Mouse (Mus musculus): ENCODE data around the gene Otulinl.
"Not testable (repeated sequence)": the region's sequence is repeated elsewhere in the genome, so short reads cannot be mapped to it uniquely, and the experiment has no call there.

The Otulinl gene

DNA sequence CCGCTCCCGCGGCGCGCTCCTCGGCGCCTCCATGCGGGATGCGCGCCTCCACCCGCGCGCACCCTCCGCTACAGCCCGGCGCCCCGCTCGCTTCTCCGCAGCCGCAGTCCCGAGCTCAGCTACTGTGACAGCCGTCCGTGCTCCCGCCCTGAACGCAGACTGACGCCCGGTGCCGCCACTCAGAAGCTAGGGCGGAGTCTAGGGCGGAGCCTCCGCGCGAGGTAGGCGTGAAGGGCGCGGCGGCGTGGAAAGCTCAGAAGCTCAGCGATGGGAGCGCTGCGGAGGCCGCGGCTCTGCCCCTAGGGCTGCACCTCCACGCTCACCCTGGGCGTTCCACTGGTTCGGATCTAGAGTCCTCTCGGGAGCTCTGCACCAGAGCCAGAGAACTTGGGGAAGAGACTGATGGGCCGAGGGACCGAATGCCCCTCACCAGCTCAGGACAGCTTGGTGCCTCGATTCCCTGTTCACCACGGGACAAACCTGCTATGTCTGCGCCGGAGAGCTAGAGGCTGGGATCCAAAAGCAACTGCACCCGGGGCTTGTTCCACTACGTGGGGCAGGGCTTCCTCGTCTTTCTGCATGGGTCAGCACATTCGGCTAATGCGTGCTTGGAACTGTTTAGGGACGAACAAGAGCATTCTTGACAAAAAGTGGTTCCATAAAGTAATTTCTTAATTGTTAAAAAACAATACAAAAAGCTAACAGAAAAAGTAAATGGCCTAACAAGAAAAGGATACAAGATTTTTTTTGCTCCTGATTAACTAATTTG, at the start of gene Otulinl:
Otulinl (minus strand) TSS at position 161 of the 769 bp plus-strand sequence.
- DNase-seq: peak; percentile 98

DNA sequence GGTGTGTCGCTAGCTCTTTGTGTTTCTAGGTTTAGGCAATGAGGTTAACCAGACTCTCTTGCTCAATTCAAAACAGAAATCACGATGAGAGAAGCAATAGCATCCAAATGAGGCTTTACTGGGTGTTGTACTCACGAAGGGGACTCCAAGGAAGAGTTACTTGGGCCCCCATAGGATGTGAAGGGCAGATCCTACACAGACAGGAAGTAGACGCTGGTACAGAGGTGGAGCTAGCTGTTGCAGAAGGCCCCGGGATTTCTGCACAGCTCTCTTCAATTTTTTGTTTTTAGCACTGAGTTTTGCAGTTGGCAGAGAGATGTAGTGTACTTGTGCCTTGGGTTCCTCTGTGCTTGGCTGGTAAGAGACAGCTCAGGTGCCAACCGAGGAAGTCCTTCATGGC, 44.8 kb upstream of the Otulinl start:
- DNase-seq: peak; percentile 38

DNA sequence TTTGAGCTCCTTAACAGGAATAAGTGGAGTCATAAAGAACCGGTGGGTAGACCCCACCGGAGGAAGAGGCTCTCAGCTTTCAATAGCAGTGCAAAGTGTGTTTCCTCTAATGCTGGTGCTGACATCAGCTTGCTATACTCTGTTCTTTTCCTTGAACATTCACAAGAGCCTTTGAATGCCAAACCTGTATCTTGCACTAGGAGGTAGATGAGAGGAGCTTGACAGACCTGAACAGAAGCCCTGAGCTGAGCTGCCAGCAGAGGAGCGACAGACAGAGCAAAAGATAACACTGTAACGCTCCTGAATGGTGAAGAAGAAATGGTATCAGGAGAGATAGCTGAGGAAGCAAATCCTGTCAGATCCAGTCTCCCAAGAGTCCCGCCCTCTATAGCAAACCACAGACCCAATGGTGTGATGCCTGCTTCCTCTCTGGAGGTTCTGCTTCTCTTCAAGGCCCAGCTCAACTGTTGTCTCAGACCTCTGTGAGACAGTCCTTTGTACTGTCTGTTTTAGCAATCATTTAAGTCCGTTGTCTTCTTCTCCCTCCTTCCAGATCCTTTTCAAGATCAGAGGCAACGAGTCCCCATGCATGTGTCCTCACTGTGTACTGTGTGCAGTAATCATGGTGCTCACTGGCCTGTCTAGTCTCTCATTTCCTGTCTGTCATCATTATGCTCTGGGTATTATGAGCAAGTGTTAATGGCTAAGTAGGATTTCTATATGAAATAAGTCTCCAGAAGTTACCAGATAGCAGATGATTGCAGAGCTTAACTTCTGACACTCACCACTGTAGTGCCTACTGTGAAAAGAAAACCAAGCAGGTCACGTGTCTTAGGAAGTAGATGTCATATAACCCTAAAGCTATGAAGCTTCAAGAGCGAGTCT, 43.7 kb upstream of the Otulinl start:
- DNase-seq: no peak

DNA sequence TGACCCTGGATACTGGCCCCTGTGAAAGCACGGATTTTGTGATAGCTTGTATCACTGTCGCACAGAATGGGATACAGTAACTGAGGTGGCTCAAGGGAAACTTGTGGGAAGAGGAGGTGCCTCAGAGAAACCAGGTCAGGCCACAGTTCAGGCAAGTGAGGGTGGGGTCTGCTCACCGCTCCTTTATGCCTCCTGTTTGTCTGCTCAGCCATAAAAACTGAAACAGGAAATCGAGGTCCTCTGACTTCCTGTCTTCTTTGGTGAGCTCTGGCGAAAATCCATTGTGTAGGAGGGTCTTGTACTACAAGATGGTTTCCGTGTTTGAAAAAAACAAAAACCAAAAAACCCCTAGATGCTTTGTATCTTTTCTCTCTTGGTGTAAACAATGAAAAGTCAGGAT, 42.9 kb upstream of the Otulinl start:
- DNase-seq: peak; percentile 65

DNA sequence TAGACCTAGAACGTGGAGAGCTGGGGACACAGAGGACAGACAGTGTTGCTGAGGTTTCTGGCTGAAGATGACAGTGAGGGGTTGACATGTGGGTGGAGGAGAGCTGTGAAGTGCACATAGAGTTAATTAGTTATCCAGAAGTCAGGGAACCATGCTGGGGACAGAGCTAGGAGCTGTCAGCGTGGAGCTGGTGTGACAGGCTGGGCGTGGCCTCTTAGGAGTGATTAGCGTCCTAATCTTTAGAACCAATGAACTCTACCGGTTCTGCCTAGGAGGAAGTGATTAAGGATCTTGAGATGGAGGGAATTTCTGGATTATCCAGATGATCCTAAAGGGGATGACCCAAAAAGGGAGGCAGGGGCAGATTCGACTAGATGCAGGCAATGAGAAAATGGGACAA, 42.4 kb upstream of the Otulinl start:
- DNase-seq: no peak

- DNase-seq: not testable (repeated sequence)
These were observed 38.9 kb upstream of the Otulinl start for GRCm38 (mm10) chr15:27720297-27720696.

- no peak for DNase-seq
These were observed 37.3 kb upstream of the Otulinl start for GRCm38 (mm10) chr15:27718668-27719067.

GRCm38 (mm10) chr15:27715331-27715730, 34.0 kb upstream of the Otulinl start:
- DNase-seq: peak; percentile 81

DNA sequence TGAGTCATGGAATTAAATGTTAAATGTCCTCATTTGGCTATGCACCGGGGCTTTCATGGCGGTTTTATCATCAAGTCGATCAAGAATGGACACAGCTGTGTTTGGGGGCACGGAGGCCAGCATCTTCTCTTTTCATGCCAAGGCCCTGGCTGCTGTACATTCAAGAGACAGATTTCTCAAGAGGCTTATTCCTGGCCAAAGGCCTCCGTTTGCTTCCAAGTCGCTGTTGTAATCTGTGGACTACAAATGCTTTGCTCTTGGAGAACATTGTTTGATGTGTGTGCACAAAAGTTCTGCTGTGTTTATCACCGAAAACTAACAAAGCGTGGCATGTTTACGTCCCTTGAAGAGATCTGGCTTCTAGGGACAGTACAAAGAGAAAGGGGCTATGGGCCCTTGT, 29.3 kb upstream of the Otulinl start:
- no peak for DNase-seq

DNA sequence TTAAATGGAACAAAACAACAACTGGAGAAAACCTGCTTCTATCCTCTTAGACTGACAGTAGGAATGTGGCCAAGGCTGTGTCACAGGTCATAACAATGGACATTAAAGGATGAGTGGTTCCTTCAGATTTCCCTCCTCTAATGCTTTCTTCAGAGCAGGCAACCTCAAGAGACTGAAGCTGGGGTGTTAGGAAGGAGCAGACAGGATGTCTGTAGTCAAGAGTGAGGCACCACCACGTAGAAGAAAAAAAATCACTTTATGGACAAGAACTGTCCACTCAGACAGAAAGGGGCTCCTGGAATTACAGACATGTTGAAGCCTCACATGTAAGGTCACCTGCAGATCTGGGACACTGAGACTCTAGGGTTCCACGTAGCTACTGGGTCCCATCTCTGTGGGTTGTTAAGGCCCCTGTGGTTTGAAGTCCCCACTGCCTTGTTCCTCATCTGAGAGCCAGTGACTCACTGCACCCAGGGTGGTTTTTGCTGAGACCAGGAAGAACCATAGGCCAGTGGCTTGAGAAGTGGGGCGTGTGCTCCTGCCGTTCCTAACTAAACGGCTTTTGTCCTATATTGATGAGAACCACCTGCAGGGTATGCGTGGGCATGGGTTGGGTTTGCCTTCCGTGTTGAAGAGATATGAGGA, 27.7 kb upstream of the Otulinl start:
- no peak for DNase-seq

GRCm38 (mm10) chr15:27708499-27708898, 27.1 kb upstream of the Otulinl start:
- no peak for DNase-seq

DNA sequence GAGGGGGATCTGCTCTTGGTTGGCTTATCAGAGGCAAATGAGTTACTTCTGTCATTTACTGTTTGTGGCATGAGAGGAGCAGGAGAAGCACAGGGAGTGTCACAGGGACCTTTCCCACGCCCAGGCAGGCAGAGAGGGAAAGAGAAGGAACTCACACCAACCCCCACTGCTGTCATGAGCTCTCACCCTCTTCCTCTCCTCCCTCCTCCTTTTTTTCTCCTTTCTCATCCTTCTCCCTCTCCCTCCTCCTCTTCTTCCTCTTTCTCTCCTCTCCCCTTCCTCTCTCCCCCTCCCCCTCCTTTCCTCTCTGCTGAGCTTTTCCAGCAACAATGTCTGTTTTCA, 21.6 kb upstream of the Otulinl start:
- DNase-seq: no peak

DNA sequence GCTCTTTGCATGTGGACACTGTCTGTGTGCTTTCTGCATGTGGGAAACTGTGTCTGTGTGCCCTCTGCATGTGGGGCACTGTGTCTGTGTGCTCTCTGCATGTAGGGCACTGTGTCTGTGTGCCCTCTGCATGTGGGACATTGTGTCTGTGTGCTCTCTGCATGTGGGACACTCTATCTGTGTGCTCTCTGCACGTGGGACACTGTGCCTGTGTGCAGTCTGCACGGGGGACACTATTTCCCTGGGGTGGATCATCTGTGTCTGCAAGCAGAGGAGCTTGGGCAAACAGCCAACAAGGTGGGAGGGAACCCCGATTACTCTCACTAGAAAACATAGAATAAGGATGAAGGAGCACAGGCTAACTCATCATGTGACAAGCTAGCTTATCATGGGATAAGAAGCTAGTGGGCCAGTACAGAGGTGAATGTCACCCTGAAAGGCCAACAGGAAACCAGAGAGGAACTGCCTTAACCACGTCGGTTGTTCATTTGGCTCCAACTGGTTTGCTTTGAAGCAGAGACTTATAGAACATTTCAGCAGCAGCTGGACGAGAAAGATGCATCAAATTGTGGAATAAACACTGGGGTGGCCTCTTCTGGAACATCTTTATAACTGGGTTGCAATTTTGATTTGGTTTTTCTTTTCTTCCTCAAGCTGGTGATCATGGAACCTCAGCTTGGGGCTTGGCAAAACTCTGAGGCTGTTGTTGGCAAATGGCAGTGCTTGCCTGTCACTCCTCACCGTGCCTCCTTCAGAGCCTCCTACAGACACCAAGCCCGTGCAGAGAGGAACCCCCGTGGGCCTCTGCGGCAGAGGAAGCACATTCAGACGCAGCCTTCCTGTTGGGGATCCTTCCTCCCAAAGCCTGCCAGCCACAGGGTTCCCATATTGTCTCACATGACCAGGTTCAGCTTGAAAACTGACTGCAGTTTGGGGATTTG, 20.9 kb upstream of the Otulinl start:
- DNase-seq: peak; percentile 81

GRCm38 (mm10) chr15:27697632-27698031, 16.3 kb upstream of the Otulinl start:
- no peak for DNase-seq

GRCm38 (mm10) chr15:27693235-27693634, 11.9 kb upstream of the Otulinl start:
- DNase-seq: no peak

DNA sequence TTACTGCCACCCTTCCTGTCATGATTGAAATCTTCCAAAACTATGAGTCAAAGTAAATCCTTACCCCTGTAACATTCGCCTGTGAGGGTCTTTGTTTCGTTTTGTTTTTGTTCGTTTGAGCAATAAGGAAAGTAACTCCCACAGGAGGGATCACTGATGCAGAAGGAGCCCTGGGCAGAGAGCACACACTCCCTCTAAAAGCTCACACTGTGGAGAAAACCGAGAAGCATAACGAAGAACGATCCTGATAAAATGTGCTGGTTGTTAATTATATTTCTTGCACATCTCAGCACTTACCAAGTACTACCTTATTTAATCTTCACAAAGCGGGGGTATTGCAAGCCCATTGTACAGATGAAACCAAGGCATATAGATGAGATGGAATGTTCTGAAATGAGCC, 10.8 kb upstream of the Otulinl start:
- DNase-seq: no peak

DNA sequence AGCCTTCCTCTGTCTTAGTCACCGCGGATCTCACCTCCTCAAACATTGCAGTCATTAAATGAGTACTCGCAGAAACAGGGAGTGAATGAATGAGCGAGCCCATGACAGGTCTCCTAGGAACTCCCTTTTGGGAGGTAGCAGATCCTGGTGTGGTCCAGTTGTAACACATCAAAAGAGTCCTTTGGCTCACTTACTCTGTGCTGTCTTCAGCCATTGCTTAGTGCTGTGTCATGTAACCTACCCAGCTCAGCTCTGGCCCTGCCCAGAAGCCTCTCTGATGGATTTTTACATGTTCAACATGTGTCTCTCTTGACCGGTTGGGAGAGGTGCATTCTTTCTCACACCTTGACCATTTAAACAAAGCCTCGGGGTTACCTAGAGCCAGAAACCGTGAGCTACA, 9.8 kb upstream of the Otulinl start:
- DNase-seq: no peak

DNA sequence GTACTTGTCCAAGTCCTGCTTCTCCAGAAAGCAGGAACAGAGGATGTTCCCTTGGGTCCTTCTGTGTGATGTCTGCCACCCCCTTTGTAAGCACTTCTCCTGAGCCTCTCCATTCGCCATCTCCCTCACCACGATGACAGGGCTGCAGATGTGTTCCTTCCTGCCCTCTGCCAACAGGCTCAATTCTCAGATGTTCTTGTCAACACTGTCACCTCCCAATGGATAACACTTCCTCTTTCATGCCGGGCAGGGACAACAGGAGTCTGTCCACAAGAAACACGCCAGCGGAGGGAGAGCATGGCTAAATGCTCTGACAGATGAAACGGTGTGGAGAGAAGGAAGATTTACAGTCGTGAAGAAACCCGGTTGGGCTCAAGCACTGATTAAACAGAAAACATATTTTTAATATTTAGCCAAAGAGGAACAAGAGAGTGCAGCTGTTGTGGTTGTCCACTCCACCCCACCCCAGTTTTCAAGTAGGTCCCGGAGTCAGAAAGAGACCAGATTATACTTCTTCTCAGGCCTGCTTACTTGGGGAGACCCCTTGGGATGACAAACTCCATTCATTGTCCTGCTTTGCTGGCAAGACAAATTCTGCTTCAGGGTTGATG, 6.8 kb upstream of the Otulinl start:
- no peak for DNase-seq

DNA sequence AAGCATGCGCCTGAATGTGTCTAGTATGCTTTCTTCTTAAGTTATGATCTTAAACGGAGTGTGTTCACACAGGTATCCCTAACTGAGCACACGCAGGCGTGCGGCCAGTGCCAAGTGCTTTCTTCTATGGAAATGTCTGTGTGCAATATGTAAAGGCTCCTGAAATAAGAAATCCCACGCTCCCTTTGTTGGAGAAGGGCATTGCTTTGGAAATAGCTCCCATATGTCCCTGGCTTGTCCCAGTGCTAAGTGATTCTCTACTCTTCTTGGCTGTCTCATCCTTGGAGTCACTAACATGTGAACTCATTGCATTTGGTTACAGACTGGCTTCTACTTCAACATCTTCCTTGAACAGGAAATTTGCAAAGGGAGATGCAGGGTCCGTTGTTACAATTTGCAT, 3.4 kb upstream of the Otulinl start:
- no peak for DNase-seq

DNA sequence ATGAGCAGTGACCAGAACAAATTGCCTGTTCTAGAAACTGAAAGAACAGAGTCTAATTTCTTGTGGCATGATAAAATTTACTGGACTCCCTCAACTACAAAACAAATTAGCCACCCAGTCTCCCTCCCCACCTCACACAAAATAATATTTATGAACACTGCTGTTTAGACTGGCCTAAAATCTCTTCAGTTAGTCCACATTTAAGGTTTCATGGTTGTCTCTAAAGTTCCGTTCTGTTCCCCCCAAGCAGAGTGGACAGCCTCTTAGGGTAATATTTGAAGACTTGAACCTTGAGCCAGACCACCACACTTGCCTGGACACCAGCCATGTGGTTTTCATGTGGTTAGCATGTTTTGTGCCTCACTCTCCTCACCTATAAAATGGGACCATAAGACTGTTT, 1.8 kb upstream of the Otulinl start:
- DNase-seq: no peak

DNA sequence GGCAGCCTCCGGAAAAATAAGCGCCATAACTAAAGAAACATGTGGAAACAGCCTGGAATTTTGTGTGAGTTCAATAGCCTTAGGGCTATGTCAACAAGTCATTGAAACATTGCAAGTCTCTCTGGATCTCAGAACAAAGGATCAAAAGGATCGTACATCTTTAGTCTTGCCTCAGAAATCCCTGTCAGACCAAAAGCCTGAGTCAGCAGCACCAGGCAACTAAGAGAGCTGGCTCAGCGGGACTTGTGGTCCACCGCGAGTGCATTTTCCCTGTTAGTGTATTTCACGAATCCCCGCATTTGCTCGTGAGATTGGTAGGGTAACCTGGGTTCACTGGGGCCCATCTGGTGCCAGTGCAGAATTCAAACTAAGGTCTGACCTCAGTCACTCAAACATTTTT, 1.2 kb upstream of the Otulinl start:
- no peak for DNase-seq

DNA sequence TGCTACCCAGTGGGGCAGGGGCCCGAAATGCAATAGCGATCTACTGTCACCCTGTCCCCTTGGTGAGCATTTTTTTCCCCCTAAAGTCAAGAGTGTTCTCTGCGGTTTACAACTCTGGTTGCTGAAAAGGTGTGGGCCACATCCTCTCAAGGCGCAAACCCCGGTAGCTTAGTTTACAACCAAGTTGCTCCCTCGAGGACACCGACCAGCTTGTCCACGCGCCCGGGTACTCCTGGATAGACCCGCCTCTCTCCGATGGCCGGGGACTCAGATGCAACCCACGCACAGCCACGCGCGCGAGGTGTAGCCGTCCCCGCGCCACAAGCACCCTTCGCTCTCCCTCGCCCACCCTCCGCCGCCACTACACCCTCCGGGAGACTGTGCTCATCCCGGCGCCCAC, 382 bp downstream of the Otulinl start:
- DNase-seq: peak; percentile 74

All from thymus, postnatal 14 days (tissue).